Mouse (Mus musculus) lung, postnatal 0 days (tissue): ENCODE results near the gene Sh3rf1. TPM values are rescaled to one million over a fixed set of nuclear protein-coding genes. Genes with fewer than 3 reads are reported as not detected.

ENCODE experiments used
- ATAC-seq: fragments of 200-750 bp; cut with Nextera tagmentation; 2 replicates; pipeline ENCODE4 v1.8.0; 2017; ENCODE audit warnings: moderate library complexity
- DNase-seq: peaks from one replicate; pipeline ENCODE4 v3.0.0-alpha.2; 2016; ENCODE audit warnings: low spot score
- H3K27ac ChIP-seq: fragments of 300-500 bp; sonication (generic); 2 replicates; pipeline ENCODE4 v1.5.1; 2014; ENCODE audit warnings: antibody characterized with exemption, mild to moderate bottlenecking, low read length, mixed read lengths
- H3K27me3 ChIP-seq: fragments of 300-500 bp; sonication (generic); replicated peaks from 2 replicates; pipeline ENCODE4 v1.6.1; 2014; ENCODE audit warnings: low read length, mixed read lengths; ENCODE audit not compliant: insufficient read depth
- H3K36me3 ChIP-seq: fragments of 300-500 bp; sonication (generic); 2 replicates; pipeline ENCODE4 v1.6.1; 2014; ENCODE audit warnings: low read length, mixed read lengths; ENCODE audit not compliant: insufficient read depth
- H3K4me1 ChIP-seq: fragments of 300-500 bp; sonication (generic); 2 replicates; pipeline ENCODE4 v1.6.1; 2014; ENCODE audit warnings: antibody characterized with exemption, low read depth, low read length, mixed read lengths; ENCODE audit not compliant: insufficient read depth
- H3K4me2 ChIP-seq: fragments of 300-500 bp; sonication (generic); replicated peaks from 2 replicates; pipeline ENCODE4 v1.6.1; 2014; ENCODE audit warnings: low read depth, mild to moderate bottlenecking, low read length, moderate library complexity, mixed read lengths
- H3K4me3 ChIP-seq: fragments of 300-500 bp; sonication (generic); 2 replicates; pipeline ENCODE4 v1.5.1; 2014; ENCODE audit warnings: low read depth, low read length
- H3K9ac ChIP-seq: fragments of 300-500 bp; sonication (generic); replicated peaks from 2 replicates; pipeline ENCODE4 v1.6.1; 2014; ENCODE audit warnings: low read depth, mild to moderate bottlenecking
- H3K9me3 ChIP-seq: fragments of 300-500 bp; sonication (generic); 2 replicates; pipeline ENCODE4 v1.6.1; 2016; ENCODE audit warnings: low read length, mixed read lengths
- CTCF ChIP-seq: IDR thresholded peaks from 2 replicates; pipeline ENCODE4 v1.5.1; 2016; ENCODE audit warnings: antibody characterized with exemption, mild to moderate bottlenecking
- EP300 ChIP-seq: IDR thresholded peaks from 2 replicates; pipeline ENCODE4 v1.6.1; 2016; ENCODE audit warnings: antibody characterized with exemption, mild to moderate bottlenecking, control low read depth
- WGBS: fragments of 180-500 bp; shearing (Covaris S2); extraction: QIAGEN DNeasy Blood & Tissue Kit; methylation state at CpG from one replicate; pipeline ENCODE4 v1.1.7; 2014; 5-methylcytosine and 5-hydroxymethylcytosine counted together
- polyA plus RNA-seq: library from polyadenylated mRNA; unstranded; fragments of >200 nt; fragmentation: Nextera tagmentation; extraction: Ambion mirVana; gene quantifications from 2 replicates; pipeline ENCODE4 v1.2.1, GENCODE M21; 2015

Sh3rf1 gene
- polyA plus RNA-seq, 1 experiment from 2014 or later, result 11.2 TPM

- Histone ChIP-seq H3K9ac (no peak overlapping the region), H3K4me1 (no peaks in the 10 kb centered on the region), H3K9me3 (no peaks in the 10 kb centered on the region), H3K4me2 (no peak overlapping the region), H3K4me3 (no peak overlapping the region), H3K27ac (no peak overlapping the region), H3K27me3 (no peaks in the 10 kb centered on the region), H3K36me3 (no peaks in the 10 kb centered on the region)
- TF ChIP-seq EP300 (no peak), CTCF (no peak)
- ATAC-seq, result no peak
- no peak for DNase-seq
- WGBS, result 77% methylated on average over 5 of the region's 5 CpGs
Measured at GRCm38 (mm10) chr8:61321780-61322179, 98.1 kb downstream of the Sh3rf1 start.

GRCm38 (mm10) chr8:61322462-61322861 is 98.8 kb downstream of the Sh3rf1 start:
- H3K4me2 ChIP-seq, result no peak overlapping the region
- 79% methylated on average over 8 of the region's 8 CpGs for WGBS
- ATAC-seq (no peak), DNase-seq (no peak)
- TF ChIP-seq CTCF, result no peak
- TF ChIP-seq EP300, result no peak
- no peaks in the 10 kb centered on the region for H3K27me3 ChIP-seq
- no peak overlapping the region for H3K4me3 ChIP-seq
- no peak overlapping the region for H3K9ac ChIP-seq
- H3K4me1 ChIP-seq, result no peaks in the 10 kb centered on the region
- no peaks in the 10 kb centered on the region for H3K9me3 ChIP-seq
- no peak overlapping the region for H3K27ac ChIP-seq
- H3K36me3 ChIP-seq, result no peaks in the 10 kb centered on the region

DNA sequence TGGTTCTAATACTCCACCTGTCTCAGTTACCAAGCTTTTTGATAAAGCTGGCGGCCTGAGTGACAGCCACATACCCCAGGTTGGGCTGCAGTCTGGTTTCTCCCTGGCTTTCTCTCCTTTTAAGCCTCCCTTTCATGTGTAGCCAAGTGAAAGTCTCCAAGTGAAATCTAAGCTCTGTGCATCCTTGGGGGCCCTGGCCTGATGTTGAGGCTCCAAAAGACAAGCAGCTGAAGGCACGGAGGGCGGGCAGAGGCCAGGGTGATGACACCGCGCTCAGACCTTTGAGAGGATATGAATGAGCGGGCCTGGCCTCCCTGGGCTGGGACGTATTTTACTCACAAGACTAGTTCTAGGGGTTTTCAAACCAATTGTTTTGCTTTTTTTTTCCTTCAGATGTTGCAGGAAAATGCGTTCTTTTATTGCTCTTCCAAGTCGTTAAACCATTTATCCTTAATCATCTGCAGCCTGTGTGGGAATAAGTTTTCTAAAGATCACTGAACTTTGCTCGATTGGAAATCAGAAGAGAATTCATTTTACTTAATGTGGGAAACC is 100.8 kb downstream of the Sh3rf1 start:
- Histone ChIP-seq H3K4me1 (no peaks in the 10 kb centered on the region), H3K9me3 (no peaks in the 10 kb centered on the region), H3K9ac (no peak overlapping the region), H3K27ac (no peak overlapping the region), H3K4me3 (no peak overlapping the region), H3K4me2 (no peak overlapping the region), H3K36me3 (no peaks in the 10 kb centered on the region), H3K27me3 (no peaks in the 10 kb centered on the region)
- 89% methylated on average over 10 of the region's 10 CpGs for WGBS
- TF ChIP-seq CTCF (no peak), EP300 (no peak)
- ATAC-seq (no peak), DNase-seq (no peak)

DNA sequence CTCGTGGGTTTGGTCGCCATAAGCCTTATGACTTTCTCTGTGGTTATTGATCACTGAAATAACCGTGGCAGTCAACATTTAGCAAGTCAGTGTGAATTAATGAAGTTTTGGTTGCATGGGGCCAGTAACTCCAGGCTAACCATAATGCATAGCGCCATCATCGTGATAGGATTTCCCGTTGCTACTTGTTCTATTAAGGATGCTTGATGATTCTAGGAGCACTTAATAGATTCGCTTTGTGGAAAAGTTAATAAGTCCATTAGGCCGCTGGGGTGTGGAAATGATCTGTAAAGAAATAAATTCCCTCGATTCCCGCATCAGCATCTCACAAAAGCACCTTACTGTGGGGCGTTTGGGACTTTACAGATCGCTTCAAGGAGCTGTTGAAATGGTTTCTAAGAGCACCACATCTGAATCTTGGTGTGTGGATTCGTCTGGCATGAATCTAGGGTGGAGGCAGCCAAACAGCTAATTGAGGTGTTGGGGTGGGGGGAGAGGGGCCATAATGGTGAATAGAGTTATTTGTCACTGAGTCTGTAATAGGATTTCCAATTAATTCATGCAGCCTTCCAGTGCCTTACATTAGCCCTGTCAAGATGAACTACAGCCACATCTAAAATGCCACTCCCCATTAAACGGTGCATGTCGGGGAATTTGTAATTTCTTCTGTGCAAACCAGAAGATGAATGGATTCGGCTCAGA is 101.5 kb downstream of the Sh3rf1 start:
- Histone ChIP-seq H3K4me3 (no peak overlapping the region), H3K27me3 (no peaks in the 10 kb centered on the region), H3K36me3 (0 out of 2 replicates have a peak, but pooled peaks cover 5% of the 10 kb centered on the region), H3K9me3 (no peaks in the 10 kb centered on the region), H3K9ac (no peak overlapping the region), H3K27ac (no peak overlapping the region), H3K4me1 (no peaks in the 10 kb centered on the region), H3K4me2 (no peak overlapping the region)
- WGBS, result 92% methylated on average over 16 of the region's 16 CpGs
- TF ChIP-seq EP300, result no peak
- no peak for TF ChIP-seq CTCF
- no peak for ATAC-seq
- no peak for DNase-seq

DNA sequence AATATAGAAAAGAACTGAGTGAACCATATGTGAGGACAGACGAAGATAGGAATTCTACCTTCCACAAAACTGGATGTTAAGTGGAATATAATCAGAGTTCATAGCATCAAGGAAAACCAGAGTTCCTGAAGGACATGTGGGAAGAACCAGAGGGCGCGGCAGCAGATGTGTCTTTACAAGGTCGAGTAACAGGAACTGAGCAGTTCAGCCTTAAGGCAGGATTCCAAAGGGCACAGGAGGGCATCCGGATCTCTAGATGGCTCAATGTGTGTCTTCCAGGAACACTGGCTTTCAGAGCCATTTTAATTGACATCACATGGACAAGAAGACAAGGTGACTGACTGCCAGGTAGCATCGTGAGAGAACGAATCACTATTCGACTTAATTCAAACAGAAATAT is 102.6 kb downstream of the Sh3rf1 start:
- Histone ChIP-seq H3K36me3 (0 out of 2 replicates have a peak, but pooled peaks cover 5% of the 10 kb centered on the region), H3K4me2 (no peak overlapping the region), H3K27me3 (no peaks in the 10 kb centered on the region), H3K4me1 (no peaks in the 10 kb centered on the region), H3K9ac (no peak overlapping the region), H3K9me3 (no peaks in the 10 kb centered on the region), H3K4me3 (no peak overlapping the region), H3K27ac (no peak overlapping the region)
- no peak for DNase-seq
- TF ChIP-seq EP300 (no peak), CTCF (no peak)
- no peak for ATAC-seq
- 86% methylated on average over 8 of the region's 8 CpGs for WGBS

- TF ChIP-seq CTCF, result no peak
- no peak for TF ChIP-seq EP300
- Histone ChIP-seq H3K9me3 (no peaks in the 10 kb centered on the region), H3K27ac (no peak overlapping the region), H3K4me2 (no peak overlapping the region), H3K4me3 (no peak overlapping the region), H3K9ac (no peak overlapping the region), H3K27me3 (no peaks in the 10 kb centered on the region), H3K4me1 (no peaks in the 10 kb centered on the region), H3K36me3 (0 out of 2 replicates have a peak, but pooled peaks cover 5% of the 10 kb centered on the region)
- ATAC-seq, result no peak
- DNase-seq, result no peak
- WGBS, result 76% methylated on average over 5 of the region's 5 CpGs
Measured at GRCm38 (mm10) chr8:61327333-61327732, 103.7 kb downstream of the Sh3rf1 start.
